Mouse (Mus musculus): ENCODE results near the gene Kif24.

Kif24 gene

DNA sequence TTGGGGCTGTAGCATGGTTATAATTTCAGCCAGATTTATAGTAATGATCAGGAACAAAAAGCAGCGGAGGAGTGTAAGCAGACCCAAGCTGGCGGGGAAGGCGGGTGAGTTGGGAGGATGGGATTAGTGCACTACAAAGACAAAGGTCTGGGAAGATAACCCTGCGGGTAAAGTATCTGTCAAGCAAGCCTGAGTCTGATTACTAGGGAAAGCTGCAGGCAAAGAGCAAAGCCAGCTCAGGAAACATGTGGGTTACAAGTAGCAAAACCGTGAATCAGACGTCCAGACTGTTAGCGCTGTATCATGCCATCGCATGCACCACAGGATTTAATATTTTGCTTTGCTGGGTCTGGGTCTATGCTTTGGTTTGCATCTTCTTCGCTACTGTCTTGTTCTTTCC lies 58.1 kb downstream of the Kif24 start:
- no peak for DNase-seq (ENCODE audit: low read depth, low spot score)

DNA sequence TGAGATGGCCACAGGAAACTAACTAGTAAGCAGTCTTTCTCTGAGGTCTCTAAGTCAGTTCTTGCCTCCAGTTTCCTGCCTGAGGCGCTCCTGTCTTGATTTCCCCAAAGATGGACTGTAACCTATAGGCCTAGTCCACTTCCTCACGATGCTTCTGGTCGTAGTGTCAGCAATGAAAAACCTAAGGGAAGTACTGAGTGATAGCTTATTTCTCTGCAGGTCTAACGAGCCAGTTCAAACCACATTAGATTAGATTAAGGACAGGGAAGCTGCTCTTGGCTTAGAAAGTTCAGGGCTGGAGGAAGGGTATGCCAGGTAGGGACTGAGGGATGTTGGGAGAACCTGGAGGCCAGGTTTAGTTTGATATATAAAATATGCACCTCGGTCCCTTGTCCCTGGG lies 63.1 kb downstream of the Kif24 start:
- DNase-seq (ENCODE audit: low read depth, low spot score): no peak

- no peak for DNase-seq (ENCODE audit: low read depth, low spot score)
These were observed 63.5 kb downstream of the Kif24 start for GRCm38 (mm10) chr4:41401167-41401566.

DNA sequence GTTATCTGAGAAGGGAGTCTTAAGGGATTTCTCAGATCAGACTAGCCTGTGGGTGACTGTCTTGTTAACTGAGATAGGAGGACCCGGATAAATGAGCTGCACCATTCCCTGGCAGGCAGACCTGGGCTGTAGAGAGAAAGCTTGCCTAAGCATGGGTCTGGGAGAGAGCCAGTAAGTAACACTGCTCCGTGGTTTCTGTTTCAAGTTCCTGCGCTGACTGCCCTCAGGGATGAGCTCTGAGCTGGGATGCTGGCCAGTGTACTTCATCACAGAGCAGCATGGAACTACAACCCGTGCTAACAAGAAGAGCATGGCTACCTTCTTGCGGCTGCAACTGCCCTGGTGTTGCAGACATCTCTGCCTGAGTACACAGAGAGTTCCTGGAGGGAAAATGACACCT lies 64.8 kb downstream of the Kif24 start:
- DNase-seq (ENCODE audit: low read depth, low spot score): peak; percentile 88

- no peak for DNase-seq (ENCODE audit: low read depth, low spot score)
These were observed 66.3 kb downstream of the Kif24 start for GRCm38 (mm10) chr4:41398353-41398752.

GRCm38 (mm10) chr4:41394651-41395050 lies 70.0 kb downstream of the Kif24 start:
- DNase-seq (ENCODE audit: low read depth, low spot score): no peak

DNA sequence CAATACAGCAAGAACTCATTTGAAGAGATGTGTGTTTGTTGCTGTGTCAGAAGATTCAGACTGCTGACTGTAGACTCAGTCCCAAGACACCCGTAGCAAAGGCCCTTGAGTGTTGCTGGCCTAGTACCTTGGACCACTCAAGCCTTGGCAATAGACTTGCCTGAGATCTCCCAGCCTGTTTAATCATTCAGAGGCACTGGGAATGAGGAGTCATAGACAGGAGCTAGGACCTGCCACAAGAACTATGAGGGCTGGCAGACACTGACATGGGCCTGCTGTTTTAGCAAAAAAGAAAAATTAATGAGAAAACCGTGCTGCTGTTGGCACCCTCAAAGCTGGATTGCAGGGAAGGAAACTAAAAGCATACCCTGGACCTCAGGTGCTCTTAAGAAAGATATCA lies 73.7 kb downstream of the Kif24 start:
- DNase-seq (ENCODE audit: low read depth, low spot score): no peak

- peak; percentile 69 for DNase-seq (ENCODE audit: low read depth, low spot score)
These were observed 74.6 kb downstream of the Kif24 start for GRCm38 (mm10) chr4:41390122-41390521.

GRCm38 (mm10) chr4:41389240-41389639 lies 75.4 kb downstream of the Kif24 start:
- DNase-seq (ENCODE audit: low read depth, low spot score): no peak

- no peak for DNase-seq (ENCODE audit: low read depth, low spot score)
These were observed 76.1 kb downstream of the Kif24 start for GRCm38 (mm10) chr4:41388616-41389015.

GRCm38 (mm10) chr4:41387755-41388469 lies 76.8 kb downstream of the Kif24 start:
- DNase-seq (ENCODE audit: low read depth, low spot score): peak; percentile 45

GRCm38 (mm10) chr4:41386412-41386975 lies 78.2 kb downstream of the Kif24 start:
- DNase-seq (ENCODE audit: low read depth, low spot score): no peak

DNA sequence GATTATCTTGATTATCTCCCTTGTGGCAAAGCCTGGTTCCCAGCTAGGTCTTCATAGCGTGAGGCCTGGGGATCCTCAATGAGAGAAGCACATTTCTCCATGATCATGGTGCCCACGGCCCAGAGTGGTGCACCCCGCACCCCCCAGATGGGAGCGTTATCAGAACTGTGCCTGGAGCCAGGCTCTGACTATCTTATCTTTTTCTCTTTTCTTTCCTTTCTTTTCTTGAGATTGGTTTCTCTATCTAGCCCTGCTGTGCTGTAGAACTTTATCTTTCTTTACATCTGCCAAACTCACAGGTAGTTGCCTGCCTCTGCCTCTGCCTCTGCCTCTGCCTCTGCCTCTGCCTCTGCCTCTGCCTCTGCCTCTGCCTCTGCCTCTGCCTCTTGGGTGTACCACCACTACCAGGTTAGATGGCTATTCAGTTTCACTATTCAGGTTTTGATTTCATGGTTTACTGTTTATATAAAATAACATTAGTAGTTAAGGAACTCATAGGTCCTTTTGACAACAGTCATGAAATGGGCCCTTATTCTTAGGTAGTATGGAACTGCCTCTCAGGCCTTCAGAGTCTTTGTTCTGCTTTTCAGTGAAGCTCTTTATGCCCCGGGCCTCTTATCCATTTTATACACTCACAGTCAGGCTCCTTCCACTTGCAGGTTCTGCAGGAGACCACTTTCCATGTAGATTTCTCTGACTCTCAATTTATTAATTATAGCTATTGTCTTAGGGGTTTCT lies 83.3 kb downstream of the Kif24 start:
- DNase-seq (ENCODE audit: low read depth, low spot score): no peak

DNA sequence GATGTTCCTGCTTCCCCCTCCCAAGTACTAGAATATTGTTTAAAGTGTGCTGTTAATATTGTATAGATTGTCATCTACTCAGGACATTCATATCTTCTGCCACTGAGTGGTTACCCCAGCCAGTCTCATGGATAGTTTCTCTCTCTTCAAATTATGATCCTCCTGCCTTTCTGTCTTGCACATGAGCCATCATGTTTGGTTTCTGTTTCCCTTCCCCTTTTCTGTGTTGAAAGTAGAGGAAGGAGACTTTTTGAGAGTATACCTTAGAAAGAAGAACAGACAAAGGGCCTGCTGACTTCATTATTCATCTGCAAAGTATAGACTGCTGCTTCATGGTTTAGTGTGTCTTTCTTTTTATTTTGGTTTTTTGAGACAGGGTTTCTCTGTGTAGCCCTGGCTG lies 87.1 kb downstream of the Kif24 start:
- DNase-seq (ENCODE audit: low read depth, low spot score): no peak

DNA sequence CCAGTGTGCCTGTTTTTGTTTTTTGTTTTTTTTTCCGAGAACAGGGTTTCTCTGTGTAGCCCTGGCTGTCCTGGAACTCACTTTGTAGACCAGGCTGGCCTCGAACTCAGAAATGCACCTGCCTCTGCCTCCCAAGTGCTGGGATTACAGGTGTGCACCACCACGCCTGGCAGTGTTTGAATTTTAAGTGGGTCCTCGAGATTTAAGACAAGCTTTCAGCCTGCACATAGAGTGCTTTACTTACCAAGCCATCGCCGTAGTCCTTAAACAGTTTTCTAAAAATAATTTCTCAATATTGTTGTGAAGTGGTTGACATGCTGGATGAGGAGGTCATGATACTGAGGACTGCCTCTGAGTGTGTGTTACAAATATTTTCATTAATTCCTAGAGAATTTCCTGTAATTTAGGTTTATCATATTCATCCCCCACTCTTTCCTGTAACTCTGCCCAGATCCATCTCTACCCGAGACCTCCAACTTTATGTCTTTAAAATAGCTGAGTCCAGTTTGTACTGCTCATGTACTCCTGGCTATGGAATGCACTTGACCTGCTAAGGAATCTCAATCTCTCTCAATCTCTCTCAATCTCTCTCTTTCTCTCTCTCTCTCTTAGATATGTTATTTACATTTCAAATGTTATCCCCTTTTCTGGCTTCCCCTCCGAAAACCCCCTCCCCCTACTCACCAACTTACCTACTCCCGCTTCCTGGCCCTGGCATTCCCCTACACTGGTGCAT lies 94.8 kb downstream of the Kif24 start:
- DNase-seq (ENCODE audit: low read depth, low spot score): no peak

DNA sequence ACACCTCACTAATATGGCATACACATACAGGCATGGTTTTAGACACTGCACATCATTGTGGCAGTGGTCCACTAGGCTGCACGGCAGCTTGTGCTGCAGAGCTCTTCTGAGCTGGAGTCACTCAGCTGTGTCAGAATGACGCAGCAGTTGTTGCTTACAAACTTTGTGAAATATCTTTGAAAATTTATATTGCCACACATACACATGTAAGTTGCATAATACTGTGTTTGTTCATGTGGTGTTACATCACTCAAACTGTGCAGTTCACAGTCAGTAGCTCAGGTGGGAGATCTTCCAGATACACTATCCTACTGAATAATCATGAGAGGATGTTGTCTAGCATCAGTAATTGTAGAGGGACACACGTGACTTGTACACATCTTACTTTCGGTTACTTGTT lies 96.5 kb downstream of the Kif24 start:
- DNase-seq (ENCODE audit: low read depth, low spot score): no peak

- DNase-seq (ENCODE audit: low read depth, low spot score): no peak
These were observed 103.6 kb downstream of the Kif24 start for GRCm38 (mm10) chr4:41361059-41361458.

GRCm38 (mm10) chr4:41359358-41359757 lies 105.3 kb downstream of the Kif24 start:
- DNase-seq (ENCODE audit: low read depth, low spot score): no peak

DNA sequence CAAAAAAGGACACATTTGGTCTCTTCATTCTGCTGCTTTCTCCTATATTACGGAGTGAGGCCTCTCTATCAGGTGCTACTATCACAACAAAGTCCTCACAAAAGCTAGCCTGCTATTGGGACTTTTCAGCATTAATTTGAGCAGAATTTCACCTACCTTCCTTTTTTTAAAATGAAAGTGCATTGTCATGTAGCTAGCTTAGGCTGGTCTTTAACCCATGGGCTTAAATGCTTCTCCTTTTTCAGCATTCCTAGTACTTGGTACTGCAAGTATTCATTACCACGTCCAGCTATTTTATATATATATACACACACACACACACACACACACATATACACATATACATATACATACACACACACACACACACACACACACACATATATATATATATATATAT lies 106.0 kb downstream of the Kif24 start:
- DNase-seq (ENCODE audit: low read depth, low spot score): no peak

DNA sequence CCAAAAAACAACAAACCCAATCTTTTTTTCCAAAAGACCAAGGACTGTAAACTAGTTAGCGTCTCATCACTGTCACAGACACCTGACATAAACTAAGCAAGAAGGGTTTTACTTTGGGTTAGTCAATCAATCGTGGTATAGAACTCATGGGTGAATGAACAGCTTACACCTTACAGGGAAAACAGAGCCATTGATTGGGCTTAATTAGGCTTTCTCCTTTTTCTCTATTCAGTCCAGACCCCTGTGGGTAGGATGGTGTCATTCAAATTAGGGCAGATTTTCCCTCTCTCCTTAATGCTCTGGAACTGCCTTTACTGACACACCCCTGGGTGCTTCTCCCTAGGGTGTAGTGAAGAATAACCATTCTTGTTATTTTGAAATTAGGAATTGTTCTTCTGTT lies 107.5 kb downstream of the Kif24 start:
- DNase-seq (ENCODE audit: low read depth, low spot score): no peak

DNA sequence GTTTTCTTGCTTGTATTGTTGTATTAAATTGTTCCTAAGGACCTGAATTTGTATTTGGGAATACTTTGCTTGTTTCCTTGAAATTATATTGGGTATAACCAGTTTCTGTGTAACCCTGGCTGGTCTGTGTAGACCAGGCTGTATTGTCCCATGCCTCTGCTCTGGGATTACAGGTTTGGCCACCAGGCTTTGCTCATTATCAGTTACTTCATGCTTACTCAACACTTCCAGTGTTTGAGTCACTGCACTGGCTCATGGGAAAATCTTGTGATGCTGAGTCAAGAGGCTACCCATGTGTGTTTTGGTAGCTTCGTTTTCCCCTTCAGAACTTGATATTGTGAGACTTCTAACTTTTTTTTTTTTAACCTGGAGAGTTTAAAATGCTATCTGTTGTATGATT lies 111.4 kb downstream of the Kif24 start:
- no peak for DNase-seq (ENCODE audit: low read depth, low spot score)

DNA sequence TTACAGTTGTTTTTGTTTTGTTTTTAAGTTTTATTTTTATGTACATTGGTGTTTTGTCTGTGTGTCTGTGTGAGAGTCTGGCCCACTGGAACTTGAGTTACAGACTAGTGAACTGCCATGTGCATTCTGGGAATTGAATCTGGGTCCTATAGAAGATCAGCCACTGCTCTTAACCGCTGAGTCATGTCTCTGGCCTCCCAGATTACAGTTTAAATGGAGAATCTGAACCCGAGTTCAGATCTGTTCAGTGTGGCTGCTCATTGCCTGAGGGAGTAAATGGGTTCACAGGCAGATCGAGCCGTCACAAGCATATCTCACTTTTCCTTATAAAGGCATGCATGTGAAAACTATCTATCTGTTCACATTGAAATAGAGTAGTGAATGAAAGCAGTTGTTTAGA lies 111.9 kb downstream of the Kif24 start:
- DNase-seq (ENCODE audit: low read depth, low spot score): no peak
